Mouse (Mus musculus): ENCODE results near the gene Scgb2b18. TPM values are rescaled to one million over a fixed set of nuclear protein-coding genes. Genes with fewer than 3 reads are reported as not detected.
"Not testable (repeated sequence)": the region's sequence is repeated elsewhere in the genome, so short reads cannot be mapped to it uniquely, and the experiment has no call there.

Scgb2b18 gene
- not detected in 2 replicates for total RNA-seq (2015; ENCODE audit: low replicate concordance)
- total RNA-seq (2017; ENCODE audit: low replicate concordance): not detected in 2 replicates

- ATAC-seq (replicated peaks; ENCODE audit: low FRiP score, poor library complexity, severe bottlenecking): not testable (repeated sequence)
Measured at GRCm38 (mm10) chr7:33173764-33174163, at the start of gene Scgb2b18. Gene Scgb2b18, minus strand, starts transcription at chr7:33173864.

GRCm38 (mm10) chr7:33185268-33185667 is 11.6 kb upstream of the Scgb2b18 start, which contains the start of gene Scgb1b18:
Gene Scgb1b18, plus strand, starts transcription at chr7:33185568.
- ATAC-seq (replicated peaks; ENCODE audit: low FRiP score, poor library complexity, severe bottlenecking): not testable (repeated sequence)

Other genes with a start within 250 kb of the Scgb2b18 start
- gene Scgb2b17, start 117.3 kb downstream of the Scgb2b18 start, total RNA-seq (2015; ENCODE audit: low replicate concordance): not detected in 2 replicates
- gene Scgb2b17, start 117.3 kb downstream of the Scgb2b18 start, total RNA-seq (2017; ENCODE audit: low replicate concordance): not detected in 2 replicates
- not detected in 2 replicates for gene Scgb1b17, start 110.4 kb downstream of the Scgb2b18 start, total RNA-seq (2015; ENCODE audit: low replicate concordance)
- not detected in 2 replicates for gene Scgb1b17, start 110.4 kb downstream of the Scgb2b18 start, total RNA-seq (2017; ENCODE audit: low replicate concordance)
- not detected in 2 replicates for gene Scgb1b18, start 11.7 kb upstream of the Scgb2b18 start, total RNA-seq (2015; ENCODE audit: low replicate concordance)
- gene Scgb1b18, start 11.7 kb upstream of the Scgb2b18 start, total RNA-seq (2017; ENCODE audit: low replicate concordance): not detected in 2 replicates
- not detected in 2 replicates for gene Scgb2b19, start 106.5 kb upstream of the Scgb2b18 start, total RNA-seq (2015; ENCODE audit: low replicate concordance)
- gene Scgb2b19, start 106.5 kb upstream of the Scgb2b18 start, total RNA-seq (2017; ENCODE audit: low replicate concordance): not detected in 2 replicates
- gene Scgb1b19, start 113.4 kb upstream of the Scgb2b18 start, total RNA-seq (2015; ENCODE audit: low replicate concordance): not detected in 2 replicates
- gene Scgb1b19, start 113.4 kb upstream of the Scgb2b18 start, total RNA-seq (2017; ENCODE audit: low replicate concordance): not detected in 2 replicates
- not detected in 2 replicates for gene Scgb2b20, start 192.5 kb upstream of the Scgb2b18 start, total RNA-seq (2015; ENCODE audit: low replicate concordance)
- not detected in 2 replicates for gene Scgb2b20, start 192.5 kb upstream of the Scgb2b18 start, total RNA-seq (2017; ENCODE audit: low replicate concordance)
- not detected in 2 replicates for gene Scgb1b20, start 199.4 kb upstream of the Scgb2b18 start, total RNA-seq (2015; ENCODE audit: low replicate concordance)
- not detected in 2 replicates for gene Scgb1b20, start 199.4 kb upstream of the Scgb2b18 start, total RNA-seq (2017; ENCODE audit: low replicate concordance)